Mouse (Mus musculus) adrenal gland, postnatal 4 days (tissue): ENCODE measurements around the gene Arhgef17. TPM values are rescaled to one million over a fixed set of nuclear protein-coding genes. Genes with fewer than 3 reads are reported as not detected.
A peak's percentile ranks its signal among the peaks of the same experiment; 100 is the strongest.

Source experiments
- DNase-seq, 2 experiments: peaks; one replicate each; pipeline ENCODE4 v3.0.0; 2021 to 2022; ENCODE audit warnings: low spot score in 2 of 2, mixed read lengths in 2 of 2
- total RNA-seq, 2 experiments: library from RNA; stranded (reverse); gene quantifications; 2 replicates each; pipeline ENCODE4 v1.2.3; 2021

The Arhgef17 gene
- total RNA-seq, 2 experiments from 2014 or later = 73.3 to 79.3 TPM

GRCm38 (mm10) chr7:100942789-100943615 lies 11.1 kb upstream of the Arhgef17 start:
- no peak for DNase-seq

- no peak for DNase-seq
Measured at GRCm38 (mm10) chr7:100941169-100941568, 9.3 kb upstream of the Arhgef17 start.

GRCm38 (mm10) chr7:100938106-100938505 lies 6.2 kb upstream of the Arhgef17 start:
- no peak for DNase-seq

DNA sequence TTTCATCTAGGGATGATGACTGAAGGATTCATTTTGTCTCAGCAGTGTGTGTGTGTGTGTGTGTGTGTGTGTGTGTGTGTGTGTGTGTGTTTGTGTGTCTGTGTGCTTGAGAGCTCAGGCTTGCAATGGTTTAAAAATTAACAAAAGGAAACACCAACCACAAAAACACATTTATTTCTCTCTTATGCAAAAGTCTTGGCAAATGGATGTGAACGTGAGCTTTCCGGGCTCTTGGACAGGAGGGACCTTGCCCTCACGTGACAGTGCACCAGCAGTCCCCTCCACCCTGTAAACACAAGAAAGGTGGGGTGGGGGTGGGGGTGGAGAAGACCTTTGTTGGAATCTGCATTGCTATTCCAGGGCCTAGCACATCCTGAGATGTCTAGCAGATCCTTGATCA lies 5.6 kb upstream of the Arhgef17 start:
- DNase-seq = no peak

GRCm38 (mm10) chr7:100933520-100933919 lies 1.6 kb upstream of the Arhgef17 start:
- no peak for DNase-seq

DNA sequence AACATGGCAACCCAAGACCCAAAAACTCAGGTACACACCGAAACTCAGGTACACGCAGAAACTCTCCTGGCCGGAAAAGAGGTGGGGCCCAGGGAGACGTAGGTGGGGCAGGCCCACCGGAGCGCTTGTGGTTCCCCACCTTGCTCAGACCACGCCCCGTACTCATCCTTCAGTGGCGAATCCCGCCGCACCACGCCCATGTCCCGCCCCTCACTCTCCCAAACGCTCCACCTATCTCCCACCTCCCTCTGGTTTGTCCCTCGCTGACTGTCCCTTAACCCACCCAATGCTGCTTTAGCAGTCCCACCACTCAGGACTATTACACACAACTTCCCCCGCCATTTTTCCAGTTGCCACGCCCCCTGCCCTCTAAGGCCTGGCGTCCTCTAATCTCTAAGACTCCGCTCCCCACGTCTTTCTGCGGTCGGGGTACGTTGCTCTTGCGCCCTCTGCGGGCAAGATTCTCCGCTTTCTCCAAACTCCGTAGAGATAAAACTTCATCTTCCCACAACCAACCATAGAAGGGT lies 637 bp upstream of the Arhgef17 start:
- peak; percentile 73 to 75 for DNase-seq

DNA sequence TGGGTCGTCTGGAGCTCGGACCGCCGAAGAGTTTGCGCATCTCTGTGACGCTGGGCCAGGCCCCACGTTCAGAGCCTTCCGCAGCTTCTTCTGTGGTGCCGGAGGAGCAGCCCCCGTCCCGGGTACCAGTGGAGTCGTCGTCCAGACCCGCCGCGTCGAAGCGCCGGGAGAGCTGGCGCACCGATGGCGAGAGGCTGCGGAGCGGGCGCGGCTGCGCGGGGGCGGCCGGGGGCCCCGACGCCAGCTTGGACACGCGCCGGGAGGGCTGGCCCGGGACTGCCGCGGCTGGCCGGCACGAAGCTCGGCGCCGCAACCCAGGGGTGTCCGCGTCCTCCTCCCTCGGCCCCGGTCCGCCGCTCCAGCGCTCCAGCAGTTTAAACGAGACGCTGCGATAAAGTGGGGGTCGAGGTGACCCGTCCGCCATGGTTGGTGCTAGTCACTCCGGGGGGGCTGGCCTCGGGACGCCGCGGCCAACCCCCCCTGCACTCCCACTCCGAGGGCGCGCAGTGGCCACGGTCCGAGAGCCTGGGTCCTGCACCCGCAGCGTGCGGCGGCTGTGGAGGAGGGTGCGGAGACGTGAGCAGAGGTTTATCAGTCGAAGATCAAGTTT lies 486 bp downstream of the Arhgef17 start:
- no peak for DNase-seq

GRCm38 (mm10) chr7:100930619-100931315 lies 1.1 kb downstream of the Arhgef17 start:
- no peak for DNase-seq

GRCm38 (mm10) chr7:100929639-100930303 lies 2.1 kb downstream of the Arhgef17 start:
- DNase-seq = no peak

GRCm38 (mm10) chr7:100928456-100928855 lies 3.5 kb downstream of the Arhgef17 start:
- no peak for DNase-seq

- DNase-seq = no peak
Measured at GRCm38 (mm10) chr7:100927287-100928000, 4.5 kb downstream of the Arhgef17 start.

GRCm38 (mm10) chr7:100926311-100926923 lies 5.5 kb downstream of the Arhgef17 start:
- no peak for DNase-seq

DNA sequence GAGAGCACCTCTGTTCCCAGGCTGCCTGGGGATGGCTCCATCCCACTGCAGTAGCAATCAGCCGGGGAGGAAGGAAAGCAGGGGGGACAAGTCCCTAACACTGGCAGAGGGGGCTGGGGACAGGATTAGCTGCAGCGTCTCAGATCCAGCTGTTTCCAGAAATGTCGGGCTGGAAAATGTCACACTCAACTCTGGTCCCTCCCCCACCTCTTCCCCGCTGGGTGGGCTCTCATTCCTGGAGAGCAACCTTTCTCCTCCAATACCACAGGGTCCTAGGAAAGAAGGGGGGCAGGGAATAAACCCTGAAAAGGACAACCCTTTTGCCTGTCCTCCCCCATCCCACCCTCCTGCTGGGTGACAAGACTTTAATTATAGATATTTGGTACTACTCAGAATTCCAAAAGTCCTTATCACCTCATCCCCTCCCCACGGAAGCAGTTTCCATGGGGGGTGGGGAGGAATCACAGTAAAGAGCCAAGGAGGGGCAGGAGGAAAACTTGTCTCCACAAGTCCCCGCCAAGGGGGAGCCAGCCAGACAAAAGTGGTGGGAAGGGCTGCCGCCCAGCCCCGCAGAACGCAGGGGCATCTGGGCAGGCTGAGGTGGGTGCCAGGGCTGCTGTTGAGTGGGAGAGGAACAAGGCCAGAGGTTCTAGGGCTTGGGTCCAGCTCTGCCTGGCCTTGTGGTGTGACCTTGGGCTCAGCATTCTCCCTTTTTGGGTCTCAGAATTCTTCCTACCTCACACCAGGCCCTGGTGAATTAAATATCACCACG lies 7.0 kb downstream of the Arhgef17 start:
- no peak for DNase-seq

DNA sequence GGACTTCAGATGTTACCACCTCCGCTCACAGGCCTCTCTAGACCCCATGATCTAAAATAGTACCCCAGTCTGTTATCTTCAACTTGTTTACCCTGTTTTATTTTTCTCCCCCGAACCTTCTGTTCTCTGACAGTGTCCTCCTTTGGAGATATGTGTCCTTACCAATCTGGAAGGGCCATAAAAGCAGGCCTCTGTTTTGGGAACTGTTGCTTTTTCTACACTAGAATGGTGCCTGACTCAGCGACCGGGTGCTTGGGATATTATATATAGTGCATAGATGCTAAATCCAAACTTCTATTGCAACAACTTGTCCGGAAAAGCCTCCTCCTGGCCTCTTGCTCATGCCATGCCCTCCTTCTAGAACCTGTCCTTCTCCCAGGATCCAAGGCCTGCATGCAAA lies 7.7 kb downstream of the Arhgef17 start:
- no peak for DNase-seq

DNA sequence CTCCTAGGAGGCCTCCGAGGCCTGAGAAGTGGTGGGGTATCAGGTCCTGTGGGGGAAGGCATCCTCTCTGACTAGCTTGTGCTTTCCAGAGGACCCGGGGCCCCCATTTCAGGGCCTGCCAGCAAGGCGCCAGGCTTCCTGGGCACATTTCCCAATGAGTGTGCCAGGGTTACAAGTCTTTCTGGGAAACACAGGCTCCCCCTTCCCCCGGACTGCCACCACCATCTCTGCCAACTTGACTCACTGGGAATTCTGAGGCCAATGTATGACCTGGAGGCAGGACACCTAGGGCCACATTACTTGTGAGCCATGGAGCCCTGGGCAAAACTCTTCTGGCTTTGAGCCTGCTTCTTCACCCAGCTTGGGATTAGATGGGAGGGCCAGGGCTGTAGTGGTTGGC lies 9.0 kb downstream of the Arhgef17 start:
- no peak for DNase-seq

DNA sequence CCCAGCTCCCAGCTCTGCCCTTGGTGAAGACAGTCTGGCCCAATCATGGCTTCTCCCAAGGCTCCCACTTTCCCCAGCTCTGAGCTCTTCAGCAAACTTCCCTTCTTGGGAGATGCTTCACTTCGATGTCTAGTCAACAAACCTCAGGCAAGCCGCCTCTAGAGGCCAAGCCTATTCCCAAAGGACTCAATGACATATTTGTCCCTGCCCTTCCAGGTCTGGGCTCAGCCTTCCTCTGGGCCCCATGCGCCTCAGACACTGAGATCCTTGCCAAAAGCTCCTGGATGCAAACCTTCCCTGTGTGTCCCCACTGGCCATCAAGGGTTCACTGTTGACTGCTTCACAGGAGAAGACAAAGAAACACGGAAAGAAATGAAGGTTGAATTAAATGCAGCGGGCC lies 10.6 kb downstream of the Arhgef17 start:
- DNase-seq = no peak

DNA sequence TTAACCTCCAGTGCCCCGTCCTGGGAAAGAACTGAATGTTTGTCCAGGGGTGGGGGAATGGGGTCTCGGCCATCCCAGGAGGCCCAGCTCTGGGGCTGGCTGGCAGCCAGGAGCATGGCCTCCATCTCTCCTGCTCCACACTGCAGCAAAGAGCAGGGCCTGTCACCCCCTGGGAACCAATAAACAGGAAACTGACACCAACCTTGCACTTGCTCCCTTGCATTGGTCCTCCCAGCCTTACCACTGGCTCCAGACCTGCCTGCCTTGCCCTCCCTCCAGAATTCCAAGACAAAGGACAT lies 12.1 kb downstream of the Arhgef17 start:
- DNase-seq = no peak

DNA sequence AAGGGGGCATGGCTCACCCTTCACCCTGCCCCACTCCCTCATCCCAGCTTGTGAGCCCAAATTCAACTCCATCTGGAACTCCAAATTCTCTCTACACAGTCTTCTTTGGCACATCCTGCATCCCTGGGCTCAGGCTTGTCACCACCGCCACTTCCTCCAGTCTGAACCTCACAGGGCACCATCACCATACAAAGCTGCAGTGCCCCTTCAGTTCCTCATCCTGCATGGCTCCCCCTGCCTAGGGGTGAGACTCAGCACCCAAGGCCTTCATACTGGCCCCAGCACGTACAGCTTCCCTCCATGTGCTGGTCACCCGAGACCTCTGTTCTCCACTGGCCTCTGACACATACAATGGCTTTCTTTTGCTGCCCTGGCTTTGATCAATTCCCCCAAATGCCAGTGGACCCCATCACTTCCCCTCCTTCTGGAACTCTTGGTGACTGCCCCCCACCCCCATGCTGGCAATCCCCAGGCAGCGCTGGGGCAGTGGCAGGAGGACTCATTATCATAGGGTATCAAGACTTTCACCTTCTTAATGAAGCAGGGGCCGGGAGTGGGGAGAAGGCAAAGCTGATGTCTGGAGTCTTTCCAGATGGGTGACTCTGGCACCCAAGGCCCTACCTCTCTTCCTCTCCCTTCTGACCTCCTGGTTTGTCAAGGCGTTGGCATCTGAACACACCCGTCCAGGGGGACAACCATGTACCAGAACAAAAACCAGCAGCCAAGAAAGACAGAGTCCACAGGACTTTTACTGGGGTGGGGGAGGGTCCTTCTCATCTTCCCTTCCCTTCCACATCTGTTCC lies 12.7 kb downstream of the Arhgef17 start:
- no peak for DNase-seq

GRCm38 (mm10) chr7:100918176-100918575 lies 13.7 kb downstream of the Arhgef17 start:
- peak in 1 of 2 experiments; percentile 55 for DNase-seq
